Mouse (Mus musculus): ENCODE measurements around the gene Trim40. TPM values are rescaled to one million over a fixed set of nuclear protein-coding genes. Genes with fewer than 3 reads are reported as not detected.

Gene Trim40
- 0.38 and 0.71 TPM in 2 replicates for polyA plus RNA-seq (2012; rRNA removed)

- WGBS, result 84% methylated on average over 5 of the region's 5 CpGs
- H3K4me3 ChIP-seq (ENCODE audit: control insufficient read depth, insufficient read depth, low read length), result no peak within 1 kb of the TSS
- no peak for TF ChIP-seq CTCF (IDR thresholded peaks at IDR 0.05; ENCODE audit: borderline replicate concordance, control insufficient read depth, extremely low read depth, insufficient read depth, low read length, poor library complexity)
- no peak for TF ChIP-seq POLR2A (IDR thresholded peaks at IDR 0.05; ENCODE audit: control insufficient read depth, extremely low read depth, insufficient read depth, low read length, poor library complexity)
- no peaks in the 10 kb centered on the region for H3K27me3 ChIP-seq (ENCODE audit: control insufficient read depth, insufficient read depth, low read length)
- DNase-seq, result no peak
- no peaks in the 10 kb centered on the region for H3K4me1 ChIP-seq (replicated peaks; ENCODE audit: control insufficient read depth, insufficient read depth, low read length)
- no peaks in the 10 kb centered on the region for H3K36me3 ChIP-seq (ENCODE audit: control insufficient read depth, insufficient read depth, low read length)
- H3K27ac ChIP-seq (ENCODE audit: control insufficient read depth, insufficient read depth, low read length), result no peak within 1 kb of the TSS
Observed at GRCm38 (mm10) chr17:36890073-36890903, at the start of gene Trim40. Gene Trim40, minus strand, starts transcription at chr17:36890123.

GRCm38 (mm10) chr17:36938056-36938455, 48.1 kb upstream of the Trim40 start:
- H3K4me1 ChIP-seq (replicated peaks; ENCODE audit: control insufficient read depth, insufficient read depth, low read length), result peaks cover 10% of the 10 kb centered on the region
- no peak overlapping the region for H3K27ac ChIP-seq (ENCODE audit: control insufficient read depth, insufficient read depth, low read length)
- no peak overlapping the region for H3K4me3 ChIP-seq (ENCODE audit: control insufficient read depth, insufficient read depth, low read length)
- no peaks in the 10 kb centered on the region; the same call in 1 of the 2 replicates for H3K27me3 ChIP-seq (ENCODE audit: control insufficient read depth, insufficient read depth, low read length)
- no peaks in the 10 kb centered on the region for H3K36me3 ChIP-seq (ENCODE audit: control insufficient read depth, insufficient read depth, low read length)
- DNase-seq, result no peak
- TF ChIP-seq CTCF (IDR thresholded peaks at IDR 0.05; ENCODE audit: borderline replicate concordance, control insufficient read depth, extremely low read depth, insufficient read depth, low read length, poor library complexity), result no peak
- no peak for TF ChIP-seq POLR2A (IDR thresholded peaks at IDR 0.05; ENCODE audit: control insufficient read depth, extremely low read depth, insufficient read depth, low read length, poor library complexity)
- 83% methylated on average over 2 of the region's 2 CpGs for WGBS

GRCm38 (mm10) chr17:36931806-36932205, 41.9 kb upstream of the Trim40 start:
- Histone ChIP-seq H3K36me3 (ENCODE audit: control insufficient read depth, insufficient read depth, low read length) (no peaks in the 10 kb centered on the region), H3K27ac (ENCODE audit: control insufficient read depth, insufficient read depth, low read length) (no peak overlapping the region), H3K4me3 (ENCODE audit: control insufficient read depth, insufficient read depth, low read length) (no peak overlapping the region), H3K27me3 (ENCODE audit: control insufficient read depth, insufficient read depth, low read length) (no peaks in the 10 kb centered on the region), H3K4me1 (replicated peaks; ENCODE audit: control insufficient read depth, insufficient read depth, low read length) (no peaks in the 10 kb centered on the region)
- DNase-seq, result no peak
- no peak for TF ChIP-seq CTCF (IDR thresholded peaks at IDR 0.05; ENCODE audit: borderline replicate concordance, control insufficient read depth, extremely low read depth, insufficient read depth, low read length, poor library complexity)
- TF ChIP-seq POLR2A (IDR thresholded peaks at IDR 0.05; ENCODE audit: control insufficient read depth, extremely low read depth, insufficient read depth, low read length, poor library complexity), result no peak
- WGBS, result 80% methylated on average over 2 of the region's 2 CpGs

GRCm38 (mm10) chr17:36931130-36931529, 41.2 kb upstream of the Trim40 start:
- Histone ChIP-seq H3K27ac (ENCODE audit: control insufficient read depth, insufficient read depth, low read length) (no peak overlapping the region), H3K4me1 (replicated peaks; ENCODE audit: control insufficient read depth, insufficient read depth, low read length) (no peaks in the 10 kb centered on the region), H3K36me3 (ENCODE audit: control insufficient read depth, insufficient read depth, low read length) (no peaks in the 10 kb centered on the region), H3K4me3 (ENCODE audit: control insufficient read depth, insufficient read depth, low read length) (no peak overlapping the region), H3K27me3 (ENCODE audit: control insufficient read depth, insufficient read depth, low read length) (no peaks in the 10 kb centered on the region)
- no peak for TF ChIP-seq POLR2A (IDR thresholded peaks at IDR 0.05; ENCODE audit: control insufficient read depth, extremely low read depth, insufficient read depth, low read length, poor library complexity)
- TF ChIP-seq CTCF (IDR thresholded peaks at IDR 0.05; ENCODE audit: borderline replicate concordance, control insufficient read depth, extremely low read depth, insufficient read depth, low read length, poor library complexity), result no peak
- 92% methylated on average over 4 of the region's 4 CpGs for WGBS
- no peak for DNase-seq

GRCm38 (mm10) chr17:36930233-36930632, 40.3 kb upstream of the Trim40 start:
- Histone ChIP-seq H3K27me3 (ENCODE audit: control insufficient read depth, insufficient read depth, low read length) (no peaks in the 10 kb centered on the region), H3K27ac (ENCODE audit: control insufficient read depth, insufficient read depth, low read length) (no peak overlapping the region), H3K4me3 (ENCODE audit: control insufficient read depth, insufficient read depth, low read length) (no peak overlapping the region), H3K4me1 (replicated peaks; ENCODE audit: control insufficient read depth, insufficient read depth, low read length) (no peaks in the 10 kb centered on the region), H3K36me3 (ENCODE audit: control insufficient read depth, insufficient read depth, low read length) (no peaks in the 10 kb centered on the region)
- 86% methylated on average over 6 of the region's 6 CpGs for WGBS
- DNase-seq, result no peak
- no peak for TF ChIP-seq POLR2A (IDR thresholded peaks at IDR 0.05; ENCODE audit: control insufficient read depth, extremely low read depth, insufficient read depth, low read length, poor library complexity)
- TF ChIP-seq CTCF (IDR thresholded peaks at IDR 0.05; ENCODE audit: borderline replicate concordance, control insufficient read depth, extremely low read depth, insufficient read depth, low read length, poor library complexity), result no peak

GRCm38 (mm10) chr17:36929236-36929932, 39.5 kb upstream of the Trim40 start:
- no peaks in the 10 kb centered on the region for H3K4me1 ChIP-seq (replicated peaks; ENCODE audit: control insufficient read depth, insufficient read depth, low read length)
- H3K36me3 ChIP-seq (ENCODE audit: control insufficient read depth, insufficient read depth, low read length), result no peaks in the 10 kb centered on the region
- 51% methylated on average over 12 of the region's 12 CpGs for whole genome bisulfite sequencing
- no peak for TF ChIP-seq CTCF (IDR thresholded peaks at IDR 0.05; ENCODE audit: borderline replicate concordance, control insufficient read depth, extremely low read depth, insufficient read depth, low read length, poor library complexity)
- no peak for TF ChIP-seq POLR2A (IDR thresholded peaks at IDR 0.05; ENCODE audit: control insufficient read depth, extremely low read depth, insufficient read depth, low read length, poor library complexity)
- no peak overlapping the region for H3K4me3 ChIP-seq (ENCODE audit: control insufficient read depth, insufficient read depth, low read length)
- H3K27ac ChIP-seq (ENCODE audit: control insufficient read depth, insufficient read depth, low read length), result no peak overlapping the region
- H3K27me3 ChIP-seq (ENCODE audit: control insufficient read depth, insufficient read depth, low read length), result no peaks in the 10 kb centered on the region
- DNase-seq, result no peak

Data from thymus, adult 2 months (tissue).